25 mouse cellular contexts compared by ENCODE assay signal in genomic region chr4:133305825-133306224, GRCm38 (mm10). TPM values are rescaled to one million over a fixed set of nuclear protein-coding genes. Genes with fewer than 3 reads are reported as not detected.
"Had no signal": no experiment of that assay in that cellular context is flagged by ENCODE, and none has a peak within 500 bp of the region (broad histone marks: within the 10 kb centered on the region; RNA-seq: fewer than 3 reads in every experiment).

No protein-coding gene starts in this region.

- H3K4me1 ChIP-seq: heart, embryonic 15.5 days; intestine, embryonic 15.5 days; limb, embryonic 10.5 days; limb, embryonic 12.5 days; liver, embryonic 15.5 days had no signal

- H3K9me3 ChIP-seq: heart, embryonic 10.5 days; heart, embryonic 12.5 days; heart, embryonic 15.5 days; hindbrain, embryonic 10.5 days; hindbrain, embryonic 12.5 days; intestine, embryonic 15.5 days; limb, embryonic 10.5 days; limb, embryonic 12.5 days; liver, embryonic 15.5 days had no signal

- H3K27ac ChIP-seq: gastrocnemius, adult 2 months; heart, embryonic 10.5 days; heart, embryonic 15.5 days; hindbrain, embryonic 10.5 days; hindbrain, embryonic 12.5 days; hindbrain, embryonic 14.5 days; intestine, embryonic 15.5 days; layer of hippocampus, adult 2 months; left cerebral cortex, adult 2 months; limb, embryonic 10.5 days; limb, embryonic 12.5 days; liver, embryonic 15.5 days had no signal

- DNase-seq: gastrocnemius, adult 2 months; gastrocnemius, postnatal 10 days; gastrocnemius, postnatal 25 days; heart, postnatal 14 days; heart, postnatal 4 days; kidney, adult 18-20 months; kidney, adult 8-10 months; kidney, postnatal 10 days; kidney, postnatal 25 days; kidney, postnatal 4 days had no signal

- H3K9ac ChIP-seq: heart, embryonic 12.5 days; heart, embryonic 15.5 days; hindbrain, embryonic 12.5 days; hindbrain, embryonic 14.5 days; intestine, embryonic 15.5 days; limb, embryonic 12.5 days; liver, embryonic 15.5 days had no signal

- H3K27me3 ChIP-seq: heart, embryonic 12.5 days; heart, embryonic 15.5 days; hindbrain, embryonic 12.5 days; intestine, embryonic 15.5 days; limb, embryonic 12.5 days; liver, embryonic 15.5 days had no signal

- H3K4me3 ChIP-seq: gastrocnemius, adult 2 months; heart, embryonic 10.5 days; heart, embryonic 12.5 days; heart, embryonic 15.5 days; hindbrain, embryonic 10.5 days; hindbrain, embryonic 12.5 days; intestine, embryonic 15.5 days; layer of hippocampus, adult 2 months; left cerebral cortex, adult 2 months; limb, embryonic 10.5 days; limb, embryonic 12.5 days; liver, embryonic 15.5 days had no signal

- H3K4me2 ChIP-seq: heart, embryonic 12.5 days; heart, embryonic 15.5 days; hindbrain, embryonic 12.5 days; hindbrain, embryonic 14.5 days; intestine, embryonic 15.5 days; limb, embryonic 12.5 days; liver, embryonic 15.5 days had no signal

- ATAC-seq: hindbrain, embryonic 16.5 days; inflammation-experienced regulatory T-cells, adult 6 months; intestine, embryonic 15.5 days; intestine, postnatal 0 days had no signal

RNA-seq across cellular contexts. Expression of gene Sytl1, which starts 42.9 kb away (rescaled TPM):
- total RNA-seq: gastrocnemius, adult 2 months had no signal
